Mouse (Mus musculus): Measurements from ENCODE around the gene Cped1. TPM values are rescaled to one million over a fixed set of nuclear protein-coding genes. Genes with fewer than 3 reads are reported as not detected.

Cped1 gene
- polyA plus RNA-seq, 1 experiment: 0.79 TPM

GRCm38 (mm10) chr6:22064341-22064740 lies 78.6 kb downstream of the Cped1 start:
- H3K36me3 ChIP-seq (ENCODE audit: control insufficient read depth, insufficient read depth): no peaks in the 10 kb centered on the region
- H3K27me3 ChIP-seq (ENCODE audit: control insufficient read depth, insufficient read depth, insufficient read length): no peaks in the 10 kb centered on the region
- no peaks in the 10 kb centered on the region for H3K79me2 ChIP-seq (ENCODE audit: control insufficient read depth, insufficient read depth)
- no peak overlapping the region for H3K4me3 ChIP-seq
- no peak overlapping the region for H3ac ChIP-seq (ENCODE audit: control insufficient read depth, insufficient read length)
- H3K4me2 ChIP-seq (ENCODE audit: low read depth): no peak overlapping the region
- TF ChIP-seq USF1 (IDR thresholded peaks at IDR 0.05; ENCODE audit: low read depth): no peak
- TF ChIP-seq MYOG (IDR thresholded peaks at IDR 0.05; ENCODE audit: control insufficient read depth in 1 of 3, insufficient read depth in 1 of 3, insufficient read length in 2 of 3, low read depth in 2 of 3): no peak
- TF ChIP-seq CEBPB (IDR thresholded peaks at IDR 0.05; ENCODE audit: insufficient read depth, poor library complexity, severe bottlenecking): no peak
- TF ChIP-seq POLR2A (IDR thresholded peaks at IDR 0.05; ENCODE audit: insufficient read length, low read depth): no peak
- TF ChIP-seq MAX (IDR thresholded peaks at IDR 0.05; ENCODE audit: low read depth): no peak
- no peak for TF ChIP-seq POLR2AphosphoS2 (IDR thresholded peaks at IDR 0.05; ENCODE audit: insufficient read length, low read depth)
- no peak for TF ChIP-seq SRF (IDR thresholded peaks at IDR 0.05; ENCODE audit: control insufficient read depth, insufficient read length, low read depth)
- TF ChIP-seq E2F4 (IDR thresholded peaks at IDR 0.05; ENCODE audit: insufficient read depth): no peak
- no peak for TF ChIP-seq MYOD1 (IDR thresholded peaks at IDR 0.05; ENCODE audit: control insufficient read depth in 1 of 3, insufficient read length in 2 of 3, low read depth in 2 of 3)
- TF ChIP-seq REST (IDR thresholded peaks at IDR 0.05; ENCODE audit: insufficient read depth, insufficient read length): no peak
- no peak for TF ChIP-seq TCF12 (IDR thresholded peaks at IDR 0.05; ENCODE audit: insufficient read depth, poor library complexity, severe bottlenecking)
- no peak for TF ChIP-seq TCF3 (IDR thresholded peaks at IDR 0.05; ENCODE audit: insufficient read length, low read depth)

- Histone ChIP-seq H3K27me3 (ENCODE audit: control insufficient read depth, insufficient read depth, insufficient read length) (no peaks in the 10 kb centered on the region), H3K36me3 (ENCODE audit: control insufficient read depth, insufficient read depth) (no peaks in the 10 kb centered on the region), H3ac (ENCODE audit: control insufficient read depth, insufficient read length) (no peak overlapping the region), H3K79me2 (ENCODE audit: control insufficient read depth, insufficient read depth) (no peaks in the 10 kb centered on the region), H3K4me2 (ENCODE audit: low read depth) (peak overlapping the region; percentile 45), H3K4me3 (no peak overlapping the region)
- TF ChIP-seq E2F4 (IDR thresholded peaks at IDR 0.05; ENCODE audit: insufficient read depth): no peak
- no peak for TF ChIP-seq USF1 (IDR thresholded peaks at IDR 0.05; ENCODE audit: low read depth)
- no peak for TF ChIP-seq SRF (IDR thresholded peaks at IDR 0.05; ENCODE audit: control insufficient read depth, insufficient read length, low read depth)
- TF ChIP-seq MAX (IDR thresholded peaks at IDR 0.05; ENCODE audit: low read depth): no peak
Observed at GRCm38 (mm10) chr6:22070603-22071322, 85.0 kb downstream of the Cped1 start.

DNA sequence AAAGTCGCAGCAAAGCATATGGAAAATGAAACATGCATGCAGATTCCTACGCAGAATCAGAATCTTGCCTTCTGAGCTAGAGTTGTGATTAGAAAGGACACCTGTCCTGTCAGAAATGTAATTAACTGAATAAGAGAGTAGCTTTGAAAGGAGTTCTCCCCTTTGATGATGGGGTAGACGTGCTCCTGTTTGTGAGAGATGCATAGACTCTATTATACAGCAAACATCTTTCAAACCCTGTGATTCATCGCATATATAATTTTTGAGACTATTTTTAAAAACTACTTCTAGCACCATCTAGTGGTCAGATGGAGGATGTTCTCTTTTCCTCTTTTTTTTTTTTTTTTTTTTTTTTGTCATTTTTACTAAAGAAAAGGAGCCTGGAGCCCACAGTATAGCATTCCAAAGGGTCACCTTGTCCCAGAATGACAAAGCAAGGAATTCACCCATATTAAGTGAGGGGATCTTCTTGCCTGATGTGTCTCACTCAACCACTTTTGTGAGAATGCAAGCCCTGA lies 85.7 kb downstream of the Cped1 start:
- H3K79me2 ChIP-seq (ENCODE audit: control insufficient read depth, insufficient read depth): no peaks in the 10 kb centered on the region
- TF ChIP-seq CEBPB (IDR thresholded peaks at IDR 0.05; ENCODE audit: insufficient read depth, poor library complexity, severe bottlenecking) (no peak), REST (IDR thresholded peaks at IDR 0.05; ENCODE audit: insufficient read depth, insufficient read length) (no peak), TCF3 (IDR thresholded peaks at IDR 0.05; ENCODE audit: insufficient read length, low read depth) (no peak), USF1 (IDR thresholded peaks at IDR 0.05; ENCODE audit: low read depth) (no peak), MYOD1 (IDR thresholded peaks at IDR 0.05; ENCODE audit: control insufficient read depth in 1 of 3, insufficient read length in 2 of 3, low read depth in 2 of 3) (no peak), SRF (IDR thresholded peaks at IDR 0.05; ENCODE audit: control insufficient read depth, insufficient read length, low read depth) (no peak), MYOG (IDR thresholded peaks at IDR 0.05; ENCODE audit: control insufficient read depth in 1 of 3, insufficient read depth in 1 of 3, insufficient read length in 2 of 3, low read depth in 2 of 3) (no peak), TCF12 (IDR thresholded peaks at IDR 0.05; ENCODE audit: insufficient read depth, poor library complexity, severe bottlenecking) (no peak), POLR2A (IDR thresholded peaks at IDR 0.05; ENCODE audit: insufficient read length, low read depth) (no peak)
- H3K27me3 ChIP-seq (ENCODE audit: control insufficient read depth, insufficient read depth, insufficient read length): no peaks in the 10 kb centered on the region
- H3K4me3 ChIP-seq: no peak overlapping the region
- no peak overlapping the region for H3ac ChIP-seq (ENCODE audit: control insufficient read depth, insufficient read length)
- peak overlapping the region; percentile 45 for H3K4me2 ChIP-seq (ENCODE audit: low read depth)
- H3K36me3 ChIP-seq (ENCODE audit: control insufficient read depth, insufficient read depth): no peaks in the 10 kb centered on the region

GRCm38 (mm10) chr6:22072737-22073136 lies 87.0 kb downstream of the Cped1 start:
- Histone ChIP-seq H3K27me3 (ENCODE audit: control insufficient read depth, insufficient read depth, insufficient read length) (no peaks in the 10 kb centered on the region), H3K36me3 (ENCODE audit: control insufficient read depth, insufficient read depth) (no peaks in the 10 kb centered on the region)

More at GRCm38 (mm10) chr6:22072737-22073136, 87.0 kb downstream of the Cped1 start:
- no peak overlapping the region for H3K4me2 ChIP-seq (ENCODE audit: low read depth)
- no peaks in the 10 kb centered on the region for H3K79me2 ChIP-seq (ENCODE audit: control insufficient read depth, insufficient read depth)
- TF ChIP-seq MAX (IDR thresholded peaks at IDR 0.05; ENCODE audit: low read depth) (no peak), CEBPB (IDR thresholded peaks at IDR 0.05; ENCODE audit: insufficient read depth, poor library complexity, severe bottlenecking) (no peak), POLR2A (IDR thresholded peaks at IDR 0.05; ENCODE audit: insufficient read length, low read depth) (no peak), TCF12 (IDR thresholded peaks at IDR 0.05; ENCODE audit: insufficient read depth, poor library complexity, severe bottlenecking) (no peak), SRF (IDR thresholded peaks at IDR 0.05; ENCODE audit: control insufficient read depth, insufficient read length, low read depth) (no peak), E2F4 (IDR thresholded peaks at IDR 0.05; ENCODE audit: insufficient read depth) (no peak), USF1 (IDR thresholded peaks at IDR 0.05; ENCODE audit: low read depth) (no peak), TCF3 (IDR thresholded peaks at IDR 0.05; ENCODE audit: insufficient read length, low read depth) (no peak), POLR2AphosphoS2 (IDR thresholded peaks at IDR 0.05; ENCODE audit: insufficient read length, low read depth) (no peak), MYOG (IDR thresholded peaks at IDR 0.05; ENCODE audit: control insufficient read depth in 1 of 3, insufficient read depth in 1 of 3, insufficient read length in 2 of 3, low read depth in 2 of 3) (no peak), REST (IDR thresholded peaks at IDR 0.05; ENCODE audit: insufficient read depth, insufficient read length) (no peak), MYOD1 (IDR thresholded peaks at IDR 0.05; ENCODE audit: control insufficient read depth in 1 of 3, insufficient read length in 2 of 3, low read depth in 2 of 3) (no peak)
- no peak overlapping the region for H3ac ChIP-seq (ENCODE audit: control insufficient read depth, insufficient read length)
- H3K4me3 ChIP-seq: no peak overlapping the region
